Mouse (Mus musculus): ENCODE results near the gene 2010111I01Rik.

The 2010111I01Rik gene

DNA sequence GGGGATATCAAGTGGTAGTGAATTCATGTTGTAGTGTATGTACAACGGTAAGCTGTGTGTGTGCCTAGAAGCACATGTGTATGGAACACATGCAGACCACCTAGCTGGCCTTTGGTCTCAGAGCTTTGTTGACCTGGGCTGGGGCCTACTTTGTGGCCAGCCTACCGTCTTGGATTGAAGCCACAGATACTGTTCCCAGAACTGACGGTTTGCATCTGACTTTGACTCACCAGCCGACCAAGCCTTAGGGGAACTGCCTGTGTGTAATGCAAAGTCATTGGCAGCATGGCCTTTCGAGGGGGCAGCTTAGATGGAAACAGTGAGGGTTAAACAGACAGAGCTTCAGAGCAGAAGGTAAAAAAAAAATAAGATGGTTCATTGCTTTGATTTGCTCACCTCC lies 288.5 kb downstream of the 2010111I01Rik start:
- DNase-seq (ENCODE audit: extremely low spot score, low read depth, low spot score) = no peak

DNA sequence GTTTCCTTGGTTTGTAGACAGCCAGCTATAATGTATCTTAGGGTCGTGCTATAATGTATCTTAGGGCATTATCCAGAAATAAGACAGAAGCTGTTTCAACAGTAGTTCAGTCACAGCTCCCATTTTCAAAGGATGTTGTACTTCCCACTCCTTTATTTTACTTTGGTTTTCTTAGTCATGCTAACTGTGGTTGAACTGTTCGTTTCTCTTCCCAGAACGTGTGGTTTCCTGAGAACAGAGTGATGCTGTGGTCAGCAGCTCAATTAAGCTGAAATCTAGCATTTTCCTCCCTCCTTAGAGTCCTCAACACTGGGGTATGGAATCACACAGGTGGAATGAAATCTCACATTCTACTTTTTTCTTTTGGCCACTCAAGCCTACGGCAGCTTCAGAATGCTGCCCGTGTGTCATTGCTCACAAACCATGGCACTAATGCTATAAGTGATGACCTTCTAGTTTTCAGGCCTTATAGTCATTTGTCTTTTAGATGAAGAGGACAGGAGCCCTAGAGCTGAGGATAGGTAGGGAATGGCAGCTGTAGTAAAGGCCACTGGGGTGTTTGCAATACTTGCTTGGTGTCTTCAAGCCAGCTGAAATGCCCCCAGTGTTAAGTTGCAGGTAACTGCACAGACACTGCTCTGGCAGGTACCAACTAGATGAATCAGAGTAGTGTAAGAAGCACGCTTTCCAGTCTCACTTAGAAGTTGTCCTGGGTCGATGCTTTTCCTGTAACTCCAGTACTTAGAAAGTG lies 289.4 kb downstream of the 2010111I01Rik start:
- no peak for DNase-seq (ENCODE audit: extremely low spot score, low read depth, low spot score)

DNA sequence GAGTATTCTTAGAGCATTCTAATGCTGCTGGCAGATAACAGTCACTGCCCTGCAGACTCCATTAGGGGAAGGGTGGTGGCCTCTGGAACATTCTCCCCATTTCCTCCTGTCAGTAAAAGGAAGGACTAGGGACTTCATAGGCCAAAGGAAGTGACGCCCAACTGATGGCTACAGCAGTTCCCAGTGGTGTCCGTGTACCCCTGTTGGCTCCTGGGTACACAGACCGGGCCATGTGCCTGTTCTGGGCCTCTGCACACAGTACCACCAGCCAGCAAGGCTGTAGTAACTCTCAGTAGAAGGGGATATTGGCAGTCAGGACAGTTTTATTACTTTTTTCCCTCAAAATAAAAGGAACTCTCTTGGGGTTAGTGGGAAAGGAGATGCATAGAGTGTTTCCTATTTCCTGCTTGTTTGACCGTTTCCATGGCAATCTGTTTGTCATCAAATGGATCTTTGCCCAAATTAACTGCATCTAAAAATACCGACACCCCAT lies 290.9 kb downstream of the 2010111I01Rik start:
- DNase-seq (ENCODE audit: extremely low spot score, low read depth, low spot score) = no peak

DNA sequence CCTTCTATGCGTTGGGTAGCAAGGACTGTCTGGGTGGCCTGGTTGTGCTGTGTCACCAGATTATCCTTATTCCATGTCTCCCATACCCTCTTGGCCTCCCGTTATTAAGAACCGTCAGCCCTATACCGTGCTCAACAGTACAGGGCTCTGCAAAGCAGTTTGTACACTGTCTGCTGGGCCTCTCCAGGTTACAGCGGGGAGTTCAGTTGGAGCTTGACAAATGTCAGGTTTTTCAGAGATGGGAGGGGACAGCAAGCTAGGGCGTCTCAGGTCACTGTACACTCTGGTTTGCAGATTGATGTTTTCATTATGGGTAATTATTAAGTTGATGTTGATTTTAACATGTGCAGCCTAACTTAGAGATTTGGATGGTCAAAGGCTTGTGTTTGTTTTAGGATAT lies 291.5 kb downstream of the 2010111I01Rik start:
- no peak for DNase-seq (ENCODE audit: extremely low spot score, low read depth, low spot score)

DNA sequence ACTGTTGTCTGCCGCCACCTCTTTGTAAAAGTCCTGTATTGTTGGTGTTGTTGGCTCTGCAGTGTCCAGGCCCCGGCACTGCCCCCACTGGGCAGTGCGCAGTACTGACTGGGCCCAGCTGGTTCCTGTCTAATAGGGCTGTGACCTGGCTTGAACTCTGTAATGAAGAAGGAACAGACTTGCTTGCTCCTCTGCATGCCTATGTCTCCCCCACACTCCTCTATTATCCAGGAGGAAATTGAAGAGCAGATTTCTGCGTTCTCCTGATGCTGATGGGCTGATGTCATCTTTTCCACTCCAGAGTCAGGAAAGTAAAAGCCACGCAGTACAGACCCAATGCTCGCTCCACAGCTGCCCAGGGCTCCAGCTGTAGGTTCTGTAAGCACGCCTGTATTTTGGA lies 292.1 kb downstream of the 2010111I01Rik start:
- DNase-seq (ENCODE audit: extremely low spot score, low read depth, low spot score) = no peak

DNA sequence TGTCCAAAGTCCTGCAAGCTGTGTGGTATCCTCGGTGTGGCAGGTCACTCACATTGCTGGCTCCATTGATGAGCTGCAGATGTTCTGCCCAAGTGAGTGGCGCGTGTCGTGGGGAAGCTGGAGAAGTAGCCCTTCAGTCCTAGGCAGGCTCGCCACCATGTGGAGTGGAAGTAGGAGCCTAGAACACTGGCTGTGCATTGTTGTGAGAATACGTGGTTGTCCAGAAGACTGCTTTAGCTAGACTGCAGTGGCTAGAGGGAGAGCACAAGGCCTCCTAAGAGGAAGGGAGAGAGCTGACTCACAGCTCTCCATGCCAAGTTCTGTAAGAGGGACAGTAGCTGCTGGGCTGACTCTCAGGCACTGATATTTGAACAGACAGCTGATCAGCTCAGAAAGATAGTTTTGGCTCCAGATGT lies 293.5 kb downstream of the 2010111I01Rik start:
- no peak for DNase-seq (ENCODE audit: extremely low spot score, low read depth, low spot score)

DNA sequence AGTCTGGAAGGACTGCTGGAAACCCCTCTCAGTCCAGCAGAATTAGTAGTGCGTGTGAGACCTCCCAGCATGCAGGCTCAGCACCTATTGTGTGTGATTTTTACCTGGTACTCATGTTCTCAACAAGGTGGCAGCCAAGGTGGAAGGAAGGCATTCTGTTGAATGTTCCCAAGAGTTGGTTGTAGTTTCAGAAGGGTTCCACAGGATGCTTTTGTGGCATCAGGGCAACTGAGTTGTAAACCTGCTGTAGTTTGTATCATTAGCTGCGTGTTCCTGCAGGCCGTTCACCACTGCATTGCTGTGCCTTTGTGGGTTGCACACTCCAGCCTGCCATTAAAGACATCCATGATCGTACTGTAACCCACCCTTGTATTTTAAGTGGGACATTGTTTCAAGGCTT lies 294.0 kb downstream of the 2010111I01Rik start:
- DNase-seq (ENCODE audit: extremely low spot score, low read depth, low spot score) = no peak

DNA sequence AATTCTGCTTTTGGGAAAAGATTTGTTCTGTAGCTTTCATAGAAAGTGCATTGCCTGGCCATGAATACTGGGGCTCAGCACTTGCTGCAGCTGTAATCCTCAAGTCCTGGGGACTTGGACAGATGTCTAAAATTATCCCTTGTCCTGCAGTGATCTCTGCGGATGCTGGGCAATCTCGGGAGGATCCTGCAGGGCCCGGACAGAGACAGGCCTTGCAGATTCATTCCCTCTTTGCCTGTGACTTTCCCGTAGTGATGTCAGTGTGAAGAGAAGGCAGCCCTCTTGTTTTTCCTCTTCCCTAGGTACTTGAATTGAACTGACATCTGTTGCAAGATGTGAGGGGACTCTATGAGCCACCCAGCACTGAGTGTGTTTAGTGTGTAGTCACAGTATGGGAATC lies 295.4 kb downstream of the 2010111I01Rik start:
- no peak for DNase-seq (ENCODE audit: extremely low spot score, low read depth, low spot score)

DNA sequence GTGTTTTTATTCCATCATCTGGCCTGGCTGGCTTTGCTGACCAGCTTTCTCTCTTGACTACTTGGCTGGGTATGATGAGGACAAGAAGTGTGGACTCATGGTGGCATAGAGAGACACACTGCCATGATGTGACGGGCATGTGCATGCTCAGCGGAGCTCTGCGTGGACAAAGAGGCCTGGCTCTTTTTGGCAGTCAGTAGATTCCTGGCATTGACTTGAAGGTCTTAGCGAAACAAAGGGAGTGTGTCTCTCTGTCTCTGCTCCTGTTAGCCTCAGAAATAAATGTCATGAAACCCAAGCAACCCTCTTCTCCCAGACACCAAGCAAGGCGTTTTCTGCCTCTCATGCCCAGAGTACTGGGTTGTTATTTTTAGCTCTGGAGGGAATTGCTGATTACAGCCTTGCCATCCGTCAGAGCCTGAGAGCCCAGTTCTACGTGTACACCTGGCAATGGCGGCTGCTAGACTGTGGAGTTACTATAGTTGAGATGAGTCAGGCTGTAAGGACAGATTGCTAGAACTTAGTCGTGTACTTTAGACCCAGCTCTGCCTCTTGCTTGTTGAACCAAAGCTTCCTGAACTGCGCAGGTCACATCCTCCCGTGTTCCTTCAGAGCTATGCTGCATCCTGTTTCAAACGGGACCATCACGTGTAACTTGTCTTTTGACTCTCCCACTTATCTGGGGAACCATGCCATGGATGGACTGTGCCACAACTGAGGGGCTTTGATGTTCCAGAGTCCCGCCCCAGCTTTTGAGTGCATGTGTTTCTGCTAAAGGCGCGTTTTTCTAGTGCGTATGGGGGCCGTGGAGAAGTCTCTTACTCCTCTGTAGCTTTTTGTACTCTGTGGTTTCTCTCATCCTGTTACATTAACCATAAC lies 296.3 kb downstream of the 2010111I01Rik start:
- DNase-seq (ENCODE audit: extremely low spot score, low read depth, low spot score) = no peak

DNA sequence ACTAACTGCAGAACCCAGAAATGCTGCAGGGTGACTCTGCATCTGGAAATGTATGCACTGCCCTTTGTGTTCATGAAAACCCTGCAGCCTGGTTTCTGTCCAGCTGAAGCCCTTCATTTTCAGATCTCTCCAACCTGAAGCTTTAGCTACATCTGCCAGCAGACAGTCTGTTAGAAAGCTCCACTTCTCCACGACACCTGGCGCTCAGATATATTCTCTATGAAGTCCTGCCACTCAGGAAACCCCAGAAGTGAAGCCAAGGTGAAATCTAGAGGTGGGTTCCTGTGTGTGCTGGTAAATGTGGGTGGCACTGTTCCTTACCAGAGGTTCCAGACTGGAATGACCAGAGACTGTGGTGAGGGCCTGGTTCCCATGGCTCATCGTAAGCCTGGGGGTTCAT lies 297.0 kb downstream of the 2010111I01Rik start:
- no peak for DNase-seq (ENCODE audit: extremely low spot score, low read depth, low spot score)

DNA sequence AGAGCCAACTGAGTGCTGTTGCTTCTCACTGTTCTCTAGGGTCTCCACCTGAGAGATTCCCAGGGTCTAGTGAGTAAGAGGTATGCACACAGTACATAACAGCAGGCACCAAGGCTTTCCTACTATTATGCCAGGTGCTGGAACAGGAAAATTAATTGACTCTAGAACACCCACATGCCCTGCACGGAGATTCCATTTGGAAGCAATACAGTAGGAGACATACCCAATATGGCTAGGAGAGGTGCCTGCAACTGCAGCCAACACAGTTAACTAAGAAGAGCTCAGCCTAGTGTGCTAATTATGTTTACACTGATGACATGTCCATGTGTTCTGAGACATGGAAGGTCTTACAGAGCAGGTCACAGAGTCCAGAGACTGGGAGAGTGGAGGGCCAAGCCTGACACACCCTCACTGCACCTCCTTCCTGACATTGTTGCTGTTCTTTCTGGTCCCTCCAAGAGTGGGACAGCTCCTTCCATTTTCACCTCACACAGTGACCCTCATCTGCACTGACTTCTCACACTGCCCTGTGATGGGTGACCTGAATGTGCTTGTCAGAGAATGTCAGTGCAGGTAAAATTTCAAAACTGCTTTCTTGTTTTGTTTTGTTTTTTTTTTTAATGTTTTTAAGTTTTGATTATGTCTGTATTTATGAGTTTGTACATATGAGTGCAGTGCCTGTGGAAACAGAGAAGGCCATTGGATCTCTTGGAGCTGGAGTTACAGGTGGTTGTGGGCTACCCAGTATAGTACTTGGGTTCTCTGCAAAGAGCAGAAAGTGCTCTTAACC lies 297.7 kb downstream of the 2010111I01Rik start:
- DNase-seq (ENCODE audit: extremely low spot score, low read depth, low spot score) = no peak

DNA sequence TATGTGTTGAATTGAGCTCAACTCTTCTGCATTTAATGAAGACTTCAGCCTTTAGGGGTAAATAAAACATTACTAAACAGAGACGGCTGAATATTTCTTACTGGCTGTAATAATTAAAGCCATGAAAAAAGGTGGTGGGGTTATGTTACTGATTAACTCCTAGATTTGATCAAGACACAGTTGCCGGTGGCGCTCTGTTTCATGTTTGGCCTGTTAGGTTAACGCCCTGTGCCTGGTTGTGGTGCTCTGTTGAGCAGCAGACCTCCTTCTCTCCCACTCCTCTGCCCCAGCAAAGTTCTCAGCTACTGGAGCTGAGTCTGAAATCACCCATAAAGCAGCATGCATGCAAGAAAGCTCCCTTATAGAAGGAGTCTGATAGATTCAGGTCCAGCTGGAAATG lies 303.7 kb downstream of the 2010111I01Rik start:
- no peak for DNase-seq (ENCODE audit: extremely low spot score, low read depth, low spot score)

DNA sequence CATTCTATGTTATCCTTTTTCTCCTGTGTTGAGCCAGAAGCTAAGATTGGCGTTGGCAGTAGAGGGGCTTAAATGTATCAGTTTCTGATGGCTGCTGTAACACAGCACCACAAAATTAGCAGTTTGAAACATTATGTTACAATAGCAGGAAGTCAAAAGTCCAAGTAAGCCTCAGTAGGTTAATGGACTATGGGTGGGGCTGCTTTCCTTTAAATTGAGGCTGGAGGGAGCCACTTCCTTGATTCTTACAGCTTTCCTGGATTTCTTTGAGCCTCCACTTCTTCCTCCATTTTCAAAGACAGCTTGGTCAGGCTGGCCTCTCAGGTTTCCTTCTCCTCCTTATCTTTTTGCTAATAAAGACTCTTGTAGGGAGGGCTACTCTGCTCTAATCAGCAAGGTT lies 304.1 kb downstream of the 2010111I01Rik start:
- no peak for DNase-seq (ENCODE audit: extremely low spot score, low read depth, low spot score)

DNA sequence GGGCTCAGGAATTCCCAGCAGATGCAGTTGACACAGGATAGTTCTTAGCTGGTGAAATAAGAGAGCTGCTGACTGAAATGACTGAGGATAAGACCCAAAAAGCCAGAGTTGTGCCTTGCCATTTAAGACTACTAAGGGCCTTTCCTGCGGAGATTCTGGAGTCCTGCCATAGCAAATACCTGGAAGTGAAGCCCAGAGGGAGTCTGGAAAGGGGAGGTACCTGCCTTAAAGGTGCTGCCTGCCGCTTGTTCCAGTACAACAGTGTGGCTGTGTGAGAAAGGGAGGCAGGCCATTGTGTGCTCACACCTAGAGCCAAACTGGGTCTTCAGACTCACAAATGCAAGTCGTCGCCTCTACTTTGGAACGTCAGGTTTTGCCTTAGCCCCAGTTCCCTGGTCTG lies 305.5 kb downstream of the 2010111I01Rik start:
- DNase-seq (ENCODE audit: extremely low spot score, low read depth, low spot score) = no peak

DNA sequence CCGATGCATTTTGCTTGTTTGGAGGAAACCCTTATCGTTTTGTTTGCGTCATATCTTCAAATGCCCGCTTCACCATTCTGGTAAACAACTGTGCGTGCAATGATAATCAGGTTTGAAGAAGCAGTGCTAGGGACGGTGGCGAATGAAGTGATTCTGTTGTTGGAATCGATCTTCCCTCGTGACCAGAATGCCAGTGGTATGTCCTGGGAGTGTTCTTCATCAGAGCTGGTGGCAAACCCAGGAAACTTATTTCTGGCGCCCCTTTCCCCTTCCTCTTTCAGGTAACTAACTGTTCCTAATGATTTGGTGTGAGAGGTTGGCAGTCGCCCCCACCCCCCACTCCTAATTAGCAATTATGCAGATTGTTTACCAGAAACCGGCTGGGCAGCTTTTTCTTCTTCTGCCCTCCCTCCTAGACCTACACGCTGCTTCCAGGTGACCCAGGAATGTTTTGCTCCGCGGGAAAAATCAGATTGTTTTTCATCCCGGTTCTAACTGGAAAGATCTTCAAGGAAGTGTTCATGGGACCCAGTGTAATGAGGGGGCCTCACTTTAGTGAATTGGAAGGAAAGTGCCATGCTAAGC lies 307.4 kb downstream of the 2010111I01Rik start:
- no peak for DNase-seq (ENCODE audit: extremely low spot score, low read depth, low spot score)

DNA sequence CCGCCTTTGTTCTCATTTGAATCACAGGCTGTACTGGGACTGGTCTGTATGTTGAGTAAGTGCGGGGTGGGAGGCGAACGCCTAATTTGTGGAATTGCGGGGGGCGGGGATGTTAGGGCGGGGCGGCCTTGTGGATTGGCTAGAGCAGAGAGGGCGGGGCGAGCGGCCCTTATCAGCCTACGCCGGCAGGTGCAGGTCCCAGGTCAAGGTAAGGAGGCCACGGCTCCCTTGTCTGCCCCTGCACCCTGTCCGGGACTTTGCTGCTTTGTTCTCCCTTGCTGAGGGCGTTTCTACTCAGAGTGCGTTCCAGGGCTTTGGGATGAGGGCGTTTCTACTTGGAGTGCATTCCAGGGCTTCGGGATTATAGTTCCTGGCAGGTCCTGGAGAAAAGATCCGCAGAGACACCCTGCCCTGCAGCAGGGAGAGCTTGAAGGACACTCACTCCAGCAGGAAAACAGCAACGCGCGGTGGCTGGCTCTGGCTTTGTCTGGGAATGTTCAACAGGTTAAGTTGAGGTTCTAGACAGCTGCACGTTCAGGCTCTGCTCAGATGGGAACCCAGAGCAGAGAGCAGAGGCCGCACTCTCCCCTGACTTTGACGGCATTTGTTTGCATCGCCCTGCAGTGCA lies 308.0 kb downstream of the 2010111I01Rik start:
- DNase-seq (ENCODE audit: extremely low spot score, low read depth, low spot score) = no peak

DNA sequence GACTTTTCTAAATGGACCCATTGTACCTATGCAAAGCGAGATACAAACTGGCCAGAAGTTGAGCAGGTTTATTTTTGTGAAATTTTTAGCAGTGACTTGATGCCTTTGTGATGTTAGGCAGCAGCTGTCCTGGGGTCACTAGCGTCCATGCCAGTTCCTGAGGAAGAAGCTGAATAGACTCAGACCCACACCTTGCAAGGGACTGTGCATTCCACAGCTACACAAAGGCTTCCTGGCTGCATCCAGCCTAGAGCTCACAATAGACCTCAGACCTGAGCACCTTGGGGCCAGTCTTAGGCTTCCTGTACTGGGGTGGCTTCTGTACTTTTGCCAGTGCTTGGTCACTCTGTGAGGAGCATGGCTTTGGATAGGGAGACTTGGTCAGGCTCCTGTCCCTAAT lies 309.2 kb downstream of the 2010111I01Rik start:
- no peak for DNase-seq (ENCODE audit: extremely low spot score, low read depth, low spot score)

DNA sequence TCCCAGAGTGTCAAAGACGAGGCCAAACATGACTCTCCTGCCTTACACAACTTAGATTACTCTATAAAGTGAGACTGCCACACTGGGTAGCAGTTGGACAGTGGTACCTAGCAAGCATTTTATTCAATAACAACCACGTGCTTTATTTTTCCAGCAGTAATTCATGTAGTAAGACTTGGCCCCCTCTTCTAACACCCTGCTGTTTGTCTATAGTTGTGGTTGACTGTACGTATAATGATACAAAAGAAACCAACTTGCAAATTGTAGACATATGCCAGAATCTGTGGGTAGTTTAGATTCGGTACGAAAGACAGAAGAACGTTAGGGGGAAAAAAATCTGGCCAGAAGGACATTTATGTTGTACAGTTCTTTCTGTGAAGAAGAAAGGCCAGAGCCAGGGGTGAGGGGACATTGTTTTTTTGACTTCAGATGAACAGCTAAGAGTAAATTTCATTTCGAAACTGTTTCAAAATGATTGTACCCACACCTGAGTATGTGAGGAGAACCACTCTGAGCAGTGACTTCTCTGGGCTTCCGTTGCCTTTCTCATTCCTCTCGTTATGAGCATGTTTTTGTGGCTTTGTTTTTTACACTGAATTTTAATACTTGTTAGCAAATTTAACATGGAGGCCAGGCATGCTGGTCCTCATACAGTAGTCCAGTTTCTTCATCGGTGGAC lies 309.9 kb downstream of the 2010111I01Rik start:
- no peak for DNase-seq (ENCODE audit: extremely low spot score, low read depth, low spot score)

DNA sequence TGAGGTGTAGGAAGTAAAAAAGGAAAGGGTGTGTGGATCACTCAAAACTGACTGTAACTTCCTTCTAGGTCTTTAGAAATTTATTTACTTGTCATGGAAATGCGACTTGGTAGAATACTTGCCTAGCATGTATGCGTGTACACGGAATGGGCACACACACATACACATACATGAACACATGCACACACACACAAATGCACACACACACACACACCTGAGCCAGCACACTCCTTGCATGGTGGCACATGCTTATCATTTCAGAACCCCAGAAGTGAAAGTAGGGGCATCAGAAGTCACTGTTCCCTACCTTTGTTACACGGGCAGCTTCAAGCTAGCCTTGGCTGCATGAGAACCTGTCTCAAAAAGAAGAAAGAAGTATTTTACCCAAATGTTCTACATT lies 311.7 kb downstream of the 2010111I01Rik start:
- DNase-seq (ENCODE audit: extremely low spot score, low read depth, low spot score) = no peak

DNA sequence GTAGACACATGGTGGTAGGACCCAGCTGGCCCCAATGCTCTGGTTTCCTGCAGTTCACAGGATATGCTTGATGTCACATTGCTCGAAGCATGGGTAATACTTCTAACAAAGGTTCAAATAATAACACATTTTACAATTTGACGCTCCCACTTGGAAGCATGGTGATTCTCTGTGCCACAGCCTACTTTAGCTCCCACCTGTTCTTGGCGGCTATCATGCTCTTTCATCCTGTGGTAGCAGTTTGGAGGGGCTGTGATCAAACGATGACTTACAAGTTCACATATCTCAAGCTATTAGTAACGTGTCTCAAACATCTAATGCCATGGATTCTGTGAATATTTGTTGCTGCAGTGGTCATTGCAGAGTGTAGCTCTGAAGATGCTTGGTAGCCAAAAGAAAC lies 312.6 kb downstream of the 2010111I01Rik start:
- DNase-seq (ENCODE audit: extremely low spot score, low read depth, low spot score) = no peak
